Mouse (Mus musculus) heart, embryonic 11.5 days (tissue): Measurements from ENCODE around the gene A030005L19Rik. TPM values are rescaled to one million over a fixed set of nuclear protein-coding genes. Genes with fewer than 3 reads are reported as not detected.
"Not testable (repeated sequence)": the region's sequence is repeated elsewhere in the genome, so short reads cannot be mapped to it uniquely, and the experiment has no call there.

ENCODE experiments used
- ATAC-seq: fragments of 200-750 bp; cut with Nextera tagmentation; replicated peaks from 2 replicates; pipeline ENCODE4 v1.8.0; 2017; ENCODE audit warnings: moderate library complexity; ENCODE audit not compliant: insufficient number of reproducible peaks, low FRiP score, low TSS enrichment
- H3K27ac ChIP-seq: fragments of 300-500 bp; sonication (generic); 2 replicates; pipeline ENCODE4 v1.5.1; 2014; ENCODE audit warnings: mild to moderate bottlenecking, low read depth, low read length
- H3K27me3 ChIP-seq: fragments of 300-500 bp; sonication (generic); 2 replicates; pipeline ENCODE4 v1.6.1; 2014; ENCODE audit warnings: mild to moderate bottlenecking, low read length, mixed read lengths; ENCODE audit not compliant: control insufficient read depth, insufficient read depth
- H3K36me3 ChIP-seq: fragments of 300-500 bp; sonication (generic); 2 replicates; pipeline ENCODE4 v1.6.1; 2014; ENCODE audit warnings: mild to moderate bottlenecking, low read length, moderate library complexity, mixed read lengths; ENCODE audit not compliant: control insufficient read depth, insufficient read depth
- H3K4me1 ChIP-seq: fragments of 300-500 bp; sonication (generic); 2 replicates; pipeline ENCODE4 v1.6.1; 2014; ENCODE audit warnings: low read length; ENCODE audit not compliant: control insufficient read depth, insufficient read depth
- H3K4me2 ChIP-seq: fragments of 300-500 bp; sonication (generic); 2 replicates; pipeline ENCODE4 v1.6.1; 2014; ENCODE audit warnings: mild to moderate bottlenecking, moderate library complexity
- H3K4me3 ChIP-seq: fragments of 300-500 bp; sonication (generic); 2 replicates; pipeline ENCODE4 v1.5.1; 2014; ENCODE audit warnings: low read depth, low read length
- H3K9ac ChIP-seq: fragments of 300-500 bp; sonication (generic); 2 replicates; pipeline ENCODE4 v1.6.1; 2014; ENCODE audit warnings: mild to moderate bottlenecking, low read depth, low read length, moderate library complexity
- H3K9me3 ChIP-seq: fragments of 300-500 bp; sonication (generic); replicated peaks from 2 replicates; pipeline ENCODE4 v1.6.1; 2016; ENCODE audit warnings: low read length; ENCODE audit not compliant: control insufficient read depth
- WGBS: fragments of 180-500 bp; shearing (Covaris S2); extraction: QIAGEN DNeasy Blood & Tissue Kit; methylation state at CpG from one replicate; pipeline ENCODE4 v1.1.7; 2014; ENCODE audit not compliant: insufficient replicate concordance; 5-methylcytosine and 5-hydroxymethylcytosine counted together
- polyA plus RNA-seq: library from polyadenylated mRNA; unstranded; fragments of >200 nt; fragmentation: Nextera tagmentation; extraction: Ambion mirVana; gene quantifications from 2 replicates; pipeline ENCODE4 v1.2.1, GENCODE M21; 2014

Gene A030005L19Rik
- 0.38 and 0.40 TPM in 2 replicates for polyA plus RNA-seq

DNA sequence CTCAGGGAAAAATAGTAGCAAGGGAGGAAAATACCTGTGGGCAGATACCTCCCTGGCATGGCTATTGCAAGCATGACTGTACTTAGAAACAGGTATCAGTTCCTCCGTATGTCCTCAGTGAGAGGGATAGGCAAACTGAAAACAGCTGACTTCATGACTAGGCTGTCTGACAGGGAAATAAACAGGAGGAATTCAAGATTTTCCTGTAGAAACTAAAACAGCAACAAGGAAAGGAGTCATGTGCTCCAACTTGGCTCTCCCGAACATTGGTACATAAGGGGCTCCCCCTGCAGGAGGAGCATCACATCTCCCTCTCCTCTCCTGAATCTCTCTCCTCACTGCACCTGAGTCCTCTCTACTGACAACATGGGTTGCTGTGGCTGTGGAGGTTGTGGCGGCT is at the start of gene A030005L19Rik:
Gene A030005L19Rik (plus strand): TSS at position 301 of the 400 bp plus-strand sequence.
- H3K36me3 ChIP-seq: no peaks in the 10 kb centered on the region
- 86% methylated on average over 3 of the region's 3 CpGs for WGBS

GRCm38 (mm10) chr1:82870202-82870601 is 42.9 kb upstream of the A030005L19Rik start:
- no peak overlapping the region for H3K27ac ChIP-seq
- ATAC-seq: no peak
- WGBS: 77% methylated on average over 3 of the region's 3 CpGs
- no peaks in the 10 kb centered on the region; the same call in 1 of the 2 replicates for H3K36me3 ChIP-seq
- H3K9me3 ChIP-seq: no peaks in the 10 kb centered on the region
- H3K27me3 ChIP-seq: no peaks in the 10 kb centered on the region
- H3K9ac ChIP-seq: no peak overlapping the region
- no peak overlapping the region for H3K4me3 ChIP-seq
- no peak overlapping the region for H3K4me2 ChIP-seq
- H3K4me1 ChIP-seq: peaks cover 7% of the 10 kb centered on the region

More for the DNA sequence above, at the start of gene A030005L19Rik:
- no peaks in the 10 kb centered on the region for H3K4me1 ChIP-seq
- H3K27me3 ChIP-seq: no peaks in the 10 kb centered on the region
- H3K4me2 ChIP-seq: no peak within 1 kb of the TSS
- no peaks in the 10 kb centered on the region for H3K9me3 ChIP-seq
- H3K4me3 ChIP-seq: no peak within 1 kb of the TSS
- no peak within 1 kb of the TSS for H3K27ac ChIP-seq
- no peak within 1 kb of the TSS for H3K9ac ChIP-seq
- ATAC-seq: no peak

DNA sequence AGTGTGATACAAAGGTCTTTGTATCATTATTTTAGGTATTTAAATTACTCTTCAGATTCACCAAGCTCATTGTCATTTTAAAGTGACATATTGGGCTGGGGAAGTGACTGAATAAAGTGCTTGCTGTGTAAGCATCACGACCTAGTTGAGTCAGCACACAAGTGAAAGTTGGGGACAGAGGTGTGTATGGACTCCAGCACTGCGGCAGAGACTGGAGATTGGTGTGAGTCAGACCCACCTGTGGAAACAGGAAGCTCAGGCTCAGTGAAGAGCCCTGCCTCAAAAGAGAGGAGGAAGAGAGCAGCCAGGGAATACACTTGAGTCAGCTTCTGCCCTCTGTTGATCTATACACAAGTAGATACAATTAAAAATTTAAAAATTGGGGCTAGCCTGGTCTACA is 34.0 kb upstream of the A030005L19Rik start:
- Histone ChIP-seq H3K27me3 (no peaks in the 10 kb centered on the region), H3K36me3 (peaks cover 8% of the 10 kb centered on the region; the same call in 1 of the 2 replicates), H3K4me3 (no peak overlapping the region), H3K9ac (no peak overlapping the region), H3K27ac (no peak overlapping the region), H3K9me3 (no peaks in the 10 kb centered on the region), H3K4me2 (no peak overlapping the region), H3K4me1 (no peaks in the 10 kb centered on the region)
- no peak for ATAC-seq
- WGBS: 66% methylated on average over 2 of the region's 2 CpGs

DNA sequence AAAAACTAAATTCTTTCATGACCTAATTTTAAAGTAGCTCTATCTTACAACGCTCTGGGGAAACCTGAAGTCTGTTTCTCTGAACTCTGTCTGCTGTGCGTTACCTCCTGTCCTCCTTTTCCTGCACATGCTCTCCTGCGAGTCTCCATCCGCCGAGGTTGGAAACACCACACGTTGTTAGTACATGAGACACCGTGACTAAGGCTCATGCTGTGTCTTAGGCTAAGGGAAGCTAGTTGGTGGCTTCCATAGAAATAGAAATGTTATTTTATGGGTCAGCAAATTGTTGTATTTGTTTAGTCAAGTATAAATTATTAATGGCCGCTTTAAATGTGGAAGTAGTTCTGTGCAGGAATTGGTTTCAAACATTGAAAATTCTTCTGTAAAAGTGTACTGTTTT is 32.9 kb upstream of the A030005L19Rik start:
- Histone ChIP-seq H3K36me3 (peaks cover 8% of the 10 kb centered on the region; the same call in 1 of the 2 replicates), H3K4me3 (no peak overlapping the region), H3K27me3 (no peaks in the 10 kb centered on the region), H3K4me2 (no peak overlapping the region), H3K4me1 (no peaks in the 10 kb centered on the region), H3K27ac (no peak overlapping the region), H3K9ac (no peak overlapping the region), H3K9me3 (no peaks in the 10 kb centered on the region)
- 90% methylated on average over 8 of the region's 8 CpGs for WGBS
- ATAC-seq: no peak

DNA sequence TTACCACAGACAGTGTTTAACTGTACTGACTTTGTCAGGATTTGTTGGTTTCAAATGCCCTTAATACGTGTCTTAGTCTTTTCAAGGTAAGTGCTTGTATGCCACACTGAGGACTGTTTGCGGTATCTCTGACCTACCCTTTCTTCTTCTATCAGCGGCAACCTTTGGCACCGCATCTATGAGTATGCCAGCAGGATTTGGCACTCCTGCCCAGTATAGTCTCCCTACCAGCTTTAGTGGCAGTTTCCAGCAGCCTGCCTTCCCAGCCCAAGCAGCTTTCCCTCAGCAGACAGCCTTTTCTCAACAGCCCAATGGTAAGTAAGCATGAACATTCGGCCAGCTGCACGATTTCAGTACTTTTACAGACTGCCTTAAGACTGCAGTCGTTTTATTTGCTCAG is 19.9 kb upstream of the A030005L19Rik start:
- Histone ChIP-seq H3K27ac (no peak overlapping the region), H3K4me1 (no peaks in the 10 kb centered on the region), H3K4me3 (no peak overlapping the region), H3K9ac (no peak overlapping the region), H3K27me3 (no peaks in the 10 kb centered on the region), H3K9me3 (no peaks in the 10 kb centered on the region), H3K36me3 (peaks cover 12% of the 10 kb centered on the region), H3K4me2 (no peak overlapping the region)
- WGBS: 91% methylated on average over 7 of the region's 7 CpGs
- no peak for ATAC-seq

DNA sequence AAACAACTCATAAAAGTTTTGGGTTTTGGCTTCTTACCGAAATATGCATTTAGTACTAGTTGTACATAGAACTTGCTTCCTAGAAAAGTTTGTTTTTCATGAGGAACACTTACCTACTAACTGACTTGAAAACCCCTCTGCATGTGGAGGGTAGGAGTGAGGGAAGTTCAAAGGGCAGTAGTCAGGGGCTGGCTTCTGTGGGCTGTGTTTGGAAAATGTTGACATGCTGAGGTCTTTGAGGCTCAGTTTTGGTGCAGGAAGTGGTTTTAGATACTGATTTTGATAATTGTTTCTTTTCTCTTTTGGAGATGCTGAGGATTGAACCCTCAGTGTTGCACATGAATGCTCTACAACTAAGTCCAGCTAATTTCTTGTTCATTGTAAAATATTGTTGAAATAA is 12.6 kb upstream of the A030005L19Rik start:
- no peaks in the 10 kb centered on the region for H3K27me3 ChIP-seq
- no peak for ATAC-seq
- H3K9ac ChIP-seq: no peak overlapping the region
- H3K9me3 ChIP-seq: no peaks in the 10 kb centered on the region
- WGBS: 96% methylated on average over 1 of the region's 1 CpGs
- H3K4me3 ChIP-seq: no peak overlapping the region
- no peak overlapping the region for H3K4me2 ChIP-seq
- no peaks in the 10 kb centered on the region; the same call in none of the 2 replicates for H3K36me3 ChIP-seq
- H3K4me1 ChIP-seq: no peaks in the 10 kb centered on the region
- no peak overlapping the region for H3K27ac ChIP-seq

- no peak overlapping the region for H3K9ac ChIP-seq
- H3K27ac ChIP-seq: no peak overlapping the region
- no peaks in the 10 kb centered on the region for H3K9me3 ChIP-seq
- WGBS: 85% methylated on average over 3 of the region's 3 CpGs
- H3K4me3 ChIP-seq: no peak overlapping the region
- no peak overlapping the region for H3K4me2 ChIP-seq
- no peaks in the 10 kb centered on the region for H3K27me3 ChIP-seq
- no peaks in the 10 kb centered on the region for H3K4me1 ChIP-seq
- no peaks in the 10 kb centered on the region; the same call in none of the 2 replicates for H3K36me3 ChIP-seq
- no peak for ATAC-seq
These were observed 11.9 kb upstream of the A030005L19Rik start for GRCm38 (mm10) chr1:82901201-82901600.

DNA sequence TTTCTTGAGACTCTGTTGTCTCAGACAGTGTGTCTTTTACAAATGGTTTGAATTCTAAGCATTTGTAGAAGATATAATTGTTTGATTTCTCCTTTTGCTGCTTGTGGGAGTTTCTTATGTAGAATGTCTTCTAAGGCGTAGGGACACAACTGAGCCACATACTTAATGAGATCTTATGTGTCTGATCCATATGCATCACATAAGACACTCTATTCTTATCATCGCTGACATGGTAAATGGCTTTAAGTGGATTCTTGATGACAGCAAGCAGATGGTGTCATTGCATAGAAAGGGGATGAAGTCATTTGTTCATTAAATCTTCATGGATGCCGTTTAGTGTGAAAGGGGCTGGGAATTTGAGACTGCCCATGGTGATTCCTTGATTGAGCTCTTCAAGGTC is 7.2 kb upstream of the A030005L19Rik start:
- ATAC-seq: no peak
- H3K9ac ChIP-seq: no peak overlapping the region
- 67% methylated on average over 3 of the region's 3 CpGs for WGBS
- H3K4me1 ChIP-seq: no peaks in the 10 kb centered on the region
- no peaks in the 10 kb centered on the region for H3K9me3 ChIP-seq
- no peak overlapping the region for H3K4me2 ChIP-seq
- no peak overlapping the region for H3K27ac ChIP-seq
- no peaks in the 10 kb centered on the region; the same call in 1 of the 2 replicates for H3K36me3 ChIP-seq
- H3K27me3 ChIP-seq: no peaks in the 10 kb centered on the region
- no peak overlapping the region for H3K4me3 ChIP-seq

- not testable (repeated sequence) for H3K4me2 ChIP-seq, H3K9ac ChIP-seq, H3K4me3 ChIP-seq, H3K36me3 ChIP-seq, H3K4me1 ChIP-seq, H3K27me3 ChIP-seq, ATAC-seq, H3K9me3 ChIP-seq, H3K27ac ChIP-seq
- 90% methylated on average over 5 of the region's 5 CpGs for WGBS
These were observed 309 bp downstream of the A030005L19Rik start for GRCm38 (mm10) chr1:82913434-82913833.
